Mouse (Mus musculus): ENCODE data around the gene Trim66. TPM values are rescaled to one million over a fixed set of nuclear protein-coding genes. Genes with fewer than 3 reads are reported as not detected.
A peak's percentile ranks its signal among the peaks of the same experiment; 100 is the strongest.

Trim66 gene
- polyA plus RNA-seq, 2 experiments: 0.03 TPM

DNA sequence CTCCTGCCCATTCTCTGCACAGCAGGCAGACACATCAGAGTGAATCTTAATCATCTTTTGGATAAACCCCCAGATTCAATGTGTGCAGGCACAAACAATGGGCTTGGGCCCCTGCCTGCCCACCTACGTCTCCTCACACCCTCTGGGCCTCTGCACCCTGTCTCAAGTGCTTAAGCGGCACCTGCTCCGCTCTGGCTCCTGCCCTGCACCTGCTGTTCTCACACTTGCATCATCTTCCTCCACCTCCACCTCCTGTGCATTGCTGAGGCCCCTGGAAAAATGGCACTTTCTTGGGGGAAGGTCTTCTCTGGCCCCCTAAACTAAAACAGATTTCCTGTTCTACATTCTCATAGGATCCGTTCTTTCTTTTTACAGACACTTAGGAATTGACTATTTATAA lies 26.0 kb upstream of the Trim66 start:
- no peak overlapping the region for H3K9ac ChIP-seq (replicated peaks)
- no peaks in the 10 kb centered on the region for H3K27me3 ChIP-seq (ENCODE audit: control insufficient read depth, insufficient read depth, low read length)
- no peak overlapping the region for H3K27ac ChIP-seq
- H3K36me3 ChIP-seq (replicated peaks; ENCODE audit: control insufficient read depth, insufficient read depth, low read depth): peaks cover 4% of the 10 kb centered on the region
- H3K4me3 ChIP-seq (ENCODE audit: insufficient read depth in 1 of 2, low read depth in 2 of 2, low read length in 2 of 2): no peak overlapping the region
- H3K4me1 ChIP-seq (replicated peaks; ENCODE audit: control insufficient read depth in 2 of 2, insufficient read depth in 2 of 2, low read length in 1 of 2): no peaks in the 10 kb centered on the region
- ATAC-seq (ENCODE audit: insufficient read depth) (no peak), DNase-seq (ENCODE audit: low read depth in 3 of 3, low spot score in 3 of 3) (no peak)
- WGBS (ENCODE audit: insufficient replicate concordance): 78% methylated on average over 4 of the region's 4 CpGs
- no peak for TF ChIP-seq EP300 (IDR thresholded peaks at IDR 0.05; ENCODE audit: low read depth)
- no peak overlapping the region for H3K4me2 ChIP-seq (ENCODE audit: low read depth)
- H3K9me3 ChIP-seq (ENCODE audit: control insufficient read depth, low read length): no peaks in the 10 kb centered on the region

- H3K9ac ChIP-seq (replicated peaks): no peak overlapping the region
- ATAC-seq (ENCODE audit: insufficient read depth): no peak
- H3K4me2 ChIP-seq (ENCODE audit: low read depth): no peak overlapping the region
- H3K27ac ChIP-seq: no peak overlapping the region
- TF ChIP-seq EP300 (IDR thresholded peaks at IDR 0.05; ENCODE audit: low read depth) (no peak), CTCF (IDR thresholded peaks at IDR 0.05; ENCODE audit: low read depth) (peak; percentile 14; the same call in 1 of the 2 replicates)
- H3K27me3 ChIP-seq (ENCODE audit: control insufficient read depth, insufficient read depth, low read length): no peaks in the 10 kb centered on the region
- peaks cover 4% of the 10 kb centered on the region for H3K36me3 ChIP-seq (replicated peaks; ENCODE audit: control insufficient read depth, insufficient read depth, low read depth)
- 61% methylated on average over 4 of the region's 4 CpGs for WGBS (ENCODE audit: insufficient replicate concordance)
- DNase-seq (ENCODE audit: low read depth in 3 of 3, low spot score in 3 of 3): no peak
- no peaks in the 10 kb centered on the region for H3K9me3 ChIP-seq (ENCODE audit: control insufficient read depth, low read length)
- H3K4me3 ChIP-seq (ENCODE audit: insufficient read depth in 1 of 2, low read depth in 2 of 2, low read length in 2 of 2): no peak overlapping the region
- no peaks in the 10 kb centered on the region for H3K4me1 ChIP-seq (replicated peaks; ENCODE audit: control insufficient read depth in 2 of 2, insufficient read depth in 2 of 2, low read length in 1 of 2)
Observed at GRCm38 (mm10) chr7:109533129-109533528, 25.2 kb upstream of the Trim66 start.

DNA sequence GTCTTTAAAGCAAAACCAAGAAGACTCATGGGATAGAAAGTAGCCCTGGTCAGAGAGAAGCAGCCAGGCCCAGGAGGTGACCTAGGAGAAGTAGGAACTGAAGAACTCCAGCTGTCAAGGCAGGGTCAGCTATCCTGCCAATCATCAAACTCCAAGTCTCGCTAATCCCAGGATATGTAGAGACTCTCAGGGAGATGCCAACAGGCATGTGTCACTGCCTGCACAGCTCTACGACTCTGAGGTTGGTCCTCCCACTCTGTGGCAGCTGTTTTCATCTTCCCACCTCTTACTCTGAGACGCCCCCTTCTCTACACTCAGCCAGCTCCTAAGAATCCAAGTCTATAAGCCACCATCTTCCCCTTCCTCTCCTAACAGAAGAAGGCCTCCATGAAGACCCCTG lies 24.8 kb upstream of the Trim66 start:
- H3K4me1 ChIP-seq (replicated peaks; ENCODE audit: control insufficient read depth in 2 of 2, insufficient read depth in 2 of 2, low read length in 1 of 2): no peaks in the 10 kb centered on the region
- DNase-seq (ENCODE audit: low read depth in 3 of 3, low spot score in 3 of 3) (no peak), ATAC-seq (ENCODE audit: insufficient read depth) (no peak)
- H3K4me3 ChIP-seq (ENCODE audit: insufficient read depth in 1 of 2, low read depth in 2 of 2, low read length in 2 of 2): no peak overlapping the region
- no peaks in the 10 kb centered on the region for H3K27me3 ChIP-seq (ENCODE audit: control insufficient read depth, insufficient read depth, low read length)
- no peak overlapping the region for H3K27ac ChIP-seq
- no peak overlapping the region for H3K4me2 ChIP-seq (ENCODE audit: low read depth)
- no peaks in the 10 kb centered on the region for H3K9me3 ChIP-seq (ENCODE audit: control insufficient read depth, low read length)
- no peak overlapping the region for H3K9ac ChIP-seq (replicated peaks)
- H3K36me3 ChIP-seq (replicated peaks; ENCODE audit: control insufficient read depth, insufficient read depth, low read depth): peaks cover 4% of the 10 kb centered on the region
- 68% methylated on average over 3 of the region's 3 CpGs for WGBS (ENCODE audit: insufficient replicate concordance)
- TF ChIP-seq CTCF (IDR thresholded peaks at IDR 0.05; ENCODE audit: low read depth) (no peak), EP300 (IDR thresholded peaks at IDR 0.05; ENCODE audit: low read depth) (no peak)

DNA sequence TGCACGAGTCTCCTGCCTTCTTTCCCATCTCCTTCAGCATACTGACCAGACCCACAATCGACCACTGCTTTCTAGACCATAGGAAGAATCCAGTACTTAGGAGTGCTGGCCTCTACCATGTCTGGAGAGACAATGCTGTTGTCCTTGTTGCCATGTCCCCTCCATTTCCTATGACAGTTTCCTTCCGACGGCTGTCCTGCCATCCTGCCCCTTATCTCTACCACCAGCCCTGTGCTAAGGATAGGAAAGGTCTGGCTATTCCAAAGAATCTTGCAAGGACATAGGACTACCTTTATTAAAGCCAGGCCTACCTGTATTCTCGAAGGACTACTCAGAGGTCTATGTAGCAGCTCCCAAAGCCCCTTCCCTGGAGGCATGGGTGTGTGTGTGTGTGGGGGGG lies 23.6 kb upstream of the Trim66 start:
- Histone ChIP-seq H3K4me3 (ENCODE audit: insufficient read depth in 1 of 2, low read depth in 2 of 2, low read length in 2 of 2) (no peak overlapping the region), H3K4me2 (ENCODE audit: low read depth) (no peak overlapping the region), H3K9me3 (ENCODE audit: control insufficient read depth, low read length) (no peaks in the 10 kb centered on the region), H3K36me3 (replicated peaks; ENCODE audit: control insufficient read depth, insufficient read depth, low read depth) (peaks cover 4% of the 10 kb centered on the region), H3K27ac (no peak overlapping the region), H3K27me3 (ENCODE audit: control insufficient read depth, insufficient read depth, low read length) (no peaks in the 10 kb centered on the region), H3K4me1 (replicated peaks; ENCODE audit: control insufficient read depth in 2 of 2, insufficient read depth in 2 of 2, low read length in 1 of 2) (no peaks in the 10 kb centered on the region), H3K9ac (replicated peaks) (no peak overlapping the region)
- 21% methylated on average over 5 of the region's 5 CpGs for WGBS (ENCODE audit: insufficient replicate concordance)
- no peak for TF ChIP-seq EP300 (IDR thresholded peaks at IDR 0.05; ENCODE audit: low read depth)
- TF ChIP-seq CTCF (IDR thresholded peaks at IDR 0.05; ENCODE audit: low read depth): no peak
- no peak for DNase-seq (ENCODE audit: low read depth in 3 of 3, low spot score in 3 of 3)
- ATAC-seq (ENCODE audit: insufficient read depth): no peak; the same call in 1 of the 2 replicates

DNA sequence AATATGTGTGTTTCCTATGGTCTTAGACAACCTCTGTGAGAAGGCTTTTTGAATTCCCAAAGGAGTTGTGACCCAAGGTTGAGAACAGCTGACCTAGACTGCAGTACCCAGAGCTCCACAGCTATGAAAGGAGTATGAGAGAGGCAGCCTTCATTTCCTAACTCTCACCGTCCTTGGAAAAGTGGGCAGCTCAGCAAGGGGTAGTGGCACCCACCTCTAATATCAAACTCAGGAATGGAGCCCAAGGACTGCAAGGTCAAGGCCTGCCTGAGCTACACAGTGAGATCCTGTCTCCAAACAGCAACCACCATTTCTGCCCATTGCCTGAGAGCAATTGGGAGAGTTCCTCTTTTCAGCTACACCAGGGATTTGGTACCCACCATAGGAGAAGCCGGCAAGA lies 21.8 kb upstream of the Trim66 start:
- H3K27me3 ChIP-seq (ENCODE audit: control insufficient read depth, insufficient read depth, low read length): no peaks in the 10 kb centered on the region
- H3K9ac ChIP-seq (replicated peaks): no peak overlapping the region
- H3K4me3 ChIP-seq (ENCODE audit: insufficient read depth in 1 of 2, low read depth in 2 of 2, low read length in 2 of 2): no peak overlapping the region
- H3K4me1 ChIP-seq (replicated peaks; ENCODE audit: control insufficient read depth in 2 of 2, insufficient read depth in 2 of 2, low read length in 1 of 2): no peaks in the 10 kb centered on the region
- no peaks in the 10 kb centered on the region for H3K9me3 ChIP-seq (ENCODE audit: control insufficient read depth, low read length)
- no peak overlapping the region for H3K27ac ChIP-seq
- peaks cover 15% of the 10 kb centered on the region for H3K36me3 ChIP-seq (replicated peaks; ENCODE audit: control insufficient read depth, insufficient read depth, low read depth)
- ATAC-seq (ENCODE audit: insufficient read depth) (no peak), DNase-seq (ENCODE audit: low read depth in 3 of 3, low spot score in 3 of 3) (no peak)
- H3K4me2 ChIP-seq (ENCODE audit: low read depth): no peak overlapping the region
- TF ChIP-seq EP300 (IDR thresholded peaks at IDR 0.05; ENCODE audit: low read depth): no peak
- TF ChIP-seq CTCF (IDR thresholded peaks at IDR 0.05; ENCODE audit: low read depth): no peak
- 48% methylated on average over 2 of the region's 2 CpGs for WGBS (ENCODE audit: insufficient replicate concordance)
